Mouse (Mus musculus) T-helper 2 cell (primary cell): ENCODE measurements around the gene Fgfbp3.

Experiments used
- in situ Hi-C: fragments of 300-600 bp; cut with MboI, MseI; formaldehyde crosslinking; loops from one replicate; pipeline ENCODE4 v1.15.1; 2025; ENCODE audit warnings: high pct_unique_total_duplicates

The Fgfbp3 gene

GRCm38 (mm10) chr19:36919466-36919865, at the start of gene Fgfbp3:
Gene Fgfbp3 (minus strand): TSS chr19:36919615.
- in situ Hi-C loops = no loop called here

DNA sequence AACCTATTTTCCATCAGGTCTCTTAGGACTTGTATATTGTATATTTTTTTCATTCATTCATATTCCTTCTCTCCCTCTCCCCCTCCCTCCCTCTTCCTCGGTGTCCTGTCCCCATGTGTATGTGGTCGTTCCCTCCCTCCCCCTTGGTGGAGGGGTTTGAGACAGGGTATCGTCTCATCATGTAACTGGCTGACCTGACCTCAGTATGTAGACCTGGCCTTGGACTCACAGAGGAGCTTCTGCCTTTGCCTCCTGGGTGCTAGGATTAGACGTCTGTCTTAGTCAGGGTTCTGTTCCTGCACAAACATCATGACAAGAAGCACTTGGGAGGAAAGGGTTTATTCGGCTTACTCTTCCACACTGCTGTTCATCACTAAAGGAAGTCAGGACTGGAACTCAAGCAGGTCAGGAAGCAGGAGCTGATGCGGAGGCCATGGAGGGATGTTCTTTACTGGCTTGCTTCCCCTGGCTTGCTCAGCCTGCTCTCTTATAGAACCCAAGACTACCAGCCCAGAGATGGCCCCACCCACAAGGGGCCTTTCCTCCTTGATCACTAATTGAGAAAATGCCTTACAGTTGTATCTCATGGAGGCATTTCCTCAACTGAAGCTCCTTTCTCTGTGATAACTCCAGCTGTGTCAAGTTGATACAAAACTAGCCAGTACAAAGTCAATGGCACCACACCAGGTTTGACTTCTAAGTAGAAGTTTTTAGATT, 43.3 kb upstream of the Fgfbp3 start:
- in situ Hi-C loops = loop anchor here (5.0 kb wide), 2 partner anchors 275 to 370 kb away; no protein-coding TSS in a partner anchor

DNA sequence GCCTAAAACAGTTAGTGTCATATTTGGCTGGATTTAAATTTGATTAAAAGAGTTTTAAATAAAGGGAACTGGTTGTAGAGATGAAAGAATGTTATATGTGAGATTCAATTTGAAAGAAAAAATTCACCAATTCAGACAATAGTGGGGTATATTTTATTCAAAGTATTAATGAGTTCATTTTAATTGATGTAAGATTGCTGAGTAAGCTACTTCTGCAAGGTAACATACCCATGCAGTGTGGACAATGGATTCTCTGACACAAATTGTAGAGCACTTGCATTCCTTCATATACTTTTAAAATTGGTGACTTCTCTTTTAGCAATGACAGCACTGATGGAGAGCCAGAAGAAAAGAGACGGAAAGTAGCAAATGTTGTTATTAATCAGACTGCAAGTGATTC, 41.9 kb upstream of the Fgfbp3 start:
- in situ Hi-C loops = loop anchor here (5.0 kb wide), 2 partner anchors 276 to 371 kb away; no protein-coding TSS in a partner anchor

DNA sequence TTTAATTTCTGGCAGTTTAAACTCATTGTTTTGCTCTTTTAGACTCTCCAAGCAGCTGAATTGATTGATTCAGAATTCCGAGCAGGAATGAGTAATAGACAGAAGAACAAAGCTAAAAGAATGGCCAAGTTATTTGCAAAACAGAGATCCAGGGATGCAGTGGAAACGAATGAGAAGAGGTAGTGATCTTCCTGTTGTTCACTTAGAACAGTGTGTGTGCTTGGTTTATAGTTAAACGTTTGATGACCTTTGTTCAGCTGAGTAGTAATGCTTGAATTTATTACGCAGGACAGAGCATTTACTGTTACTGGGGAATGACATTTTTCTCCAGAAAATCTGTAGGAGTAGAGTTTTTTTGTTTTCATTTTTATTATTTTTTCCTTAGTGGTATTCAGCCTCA, 38.9 kb upstream of the Fgfbp3 start:
- in situ Hi-C loops = no loop called here

DNA sequence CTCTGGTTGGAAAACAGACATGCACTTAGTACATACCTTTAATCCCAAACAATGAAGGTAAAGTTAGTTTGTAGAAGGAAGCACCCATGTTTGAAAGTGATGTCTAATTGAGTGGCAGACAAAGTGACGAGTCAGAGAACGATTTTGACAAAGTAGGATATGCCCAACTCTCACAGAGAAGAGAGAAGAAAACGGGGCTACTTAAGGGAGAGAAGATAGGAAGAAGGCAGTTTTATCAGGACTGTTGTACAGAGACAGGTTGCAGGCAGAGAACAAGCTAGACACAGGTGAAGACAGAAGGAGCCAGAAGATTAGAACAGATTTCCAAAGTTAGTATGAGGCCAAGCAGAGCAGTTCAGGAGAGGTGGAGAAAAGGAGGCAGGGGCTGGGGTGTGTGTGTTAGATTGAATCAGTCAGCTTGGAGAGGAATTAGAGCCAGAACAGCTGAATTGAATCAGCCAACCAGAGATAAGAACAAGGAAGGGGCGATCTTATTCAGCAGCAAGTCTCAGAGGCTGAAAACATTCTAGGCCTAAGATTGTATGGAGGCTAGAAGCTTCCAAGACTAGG, 34.3 kb upstream of the Fgfbp3 start:
- in situ Hi-C loops = no loop called here

GRCm38 (mm10) chr19:36940064-36940463, 20.6 kb upstream of the Fgfbp3 start:
- in situ Hi-C loops = no loop called here

DNA sequence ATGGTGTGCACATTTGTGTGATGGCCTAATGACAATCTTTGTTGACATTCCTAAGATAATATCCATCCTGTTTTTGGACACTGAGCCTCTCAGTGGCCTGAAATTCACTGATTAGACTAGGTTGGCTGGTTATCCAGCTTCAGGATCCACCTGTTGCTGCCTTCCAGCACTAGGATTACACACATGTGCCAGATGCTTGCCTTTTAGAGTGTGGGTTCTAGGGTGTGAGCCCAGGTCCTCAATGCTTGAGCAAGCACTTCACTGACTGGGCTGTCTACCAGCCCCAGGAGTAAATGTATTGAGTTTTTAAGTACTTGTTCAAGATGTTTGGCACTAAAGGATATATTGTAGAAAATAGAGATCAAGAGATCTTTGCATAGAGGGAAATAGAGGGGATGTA, 18.6 kb upstream of the Fgfbp3 start:
- in situ Hi-C loops = no loop called here

- in situ Hi-C loops = no loop called here
These were observed 16.9 kb upstream of the Fgfbp3 start for GRCm38 (mm10) chr19:36936285-36936684.

DNA sequence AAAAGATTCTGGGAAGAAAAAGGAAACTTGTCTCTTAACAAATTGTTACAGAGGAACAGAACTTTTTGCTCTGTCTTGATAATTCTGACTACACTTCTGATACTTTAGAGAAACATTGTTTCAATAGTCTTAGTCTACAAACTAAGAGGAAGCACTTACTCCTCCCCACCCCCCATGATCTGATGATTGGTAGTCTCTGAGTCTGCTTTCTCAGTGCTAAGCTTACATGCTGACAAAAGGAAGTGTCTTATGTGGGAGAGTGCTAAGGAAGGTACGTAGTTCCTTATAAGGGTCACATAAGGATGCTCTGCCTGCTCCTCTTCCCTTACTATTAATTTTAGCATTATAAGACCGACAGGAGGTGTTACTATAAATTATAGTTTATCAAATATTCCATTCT, 13.2 kb upstream of the Fgfbp3 start:
- in situ Hi-C loops = no loop called here

- in situ Hi-C loops = no loop called here
These were observed 12.7 kb upstream of the Fgfbp3 start for GRCm38 (mm10) chr19:36932097-36932496.

DNA sequence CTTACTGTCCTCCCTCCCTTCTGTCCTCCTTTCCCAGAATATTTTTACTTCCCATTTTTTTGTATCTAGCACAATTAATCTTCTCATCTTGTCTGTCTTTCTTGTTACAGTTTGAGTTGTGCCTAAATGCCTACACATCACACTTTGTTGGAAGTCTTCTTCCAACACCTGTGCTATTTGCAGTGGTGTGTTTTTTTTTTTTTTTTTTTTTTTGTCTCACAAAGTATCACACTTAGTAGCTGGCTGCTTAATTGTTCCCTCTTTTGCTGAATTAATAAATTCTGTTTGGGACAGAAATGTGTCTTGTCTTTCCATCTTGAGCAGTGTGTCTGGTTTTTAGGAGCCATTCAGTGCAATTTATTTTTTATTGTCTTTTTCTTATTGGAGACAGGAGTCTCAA, 10.4 kb upstream of the Fgfbp3 start:
- in situ Hi-C loops = loop anchor here (5.0 kb wide), 1 partner anchor 442 kb away; no protein-coding TSS in a partner anchor

DNA sequence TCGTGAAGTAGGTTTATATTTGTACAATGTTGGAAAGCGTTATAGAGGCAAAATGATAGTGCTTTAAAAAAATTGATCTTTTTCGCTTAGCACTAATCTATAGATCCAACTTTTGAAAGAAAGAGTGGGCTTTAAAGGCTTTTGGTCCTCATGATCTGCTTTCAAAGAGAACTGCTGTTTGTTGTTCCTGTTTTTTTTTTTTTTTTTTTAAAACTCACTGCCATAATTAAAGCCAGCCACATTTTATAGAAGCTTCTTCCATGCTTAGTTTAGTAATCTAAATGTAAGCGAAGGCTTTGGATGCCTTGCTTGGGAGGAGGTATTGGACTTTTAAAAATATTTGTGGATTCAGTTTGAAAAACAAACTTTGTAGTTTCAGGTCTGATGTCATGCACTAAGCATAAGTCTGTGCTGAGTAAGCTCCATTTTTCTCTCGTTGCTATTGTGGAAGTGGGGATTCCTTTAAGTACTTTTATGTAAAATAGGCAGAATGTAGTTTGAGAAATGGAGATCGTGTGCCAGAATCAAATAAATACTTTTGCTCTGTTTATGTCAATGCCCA, 8.5 kb upstream of the Fgfbp3 start:
- in situ Hi-C loops = loop anchor here (5.0 kb wide), 1 partner anchor 444 kb away; no protein-coding TSS in a partner anchor

DNA sequence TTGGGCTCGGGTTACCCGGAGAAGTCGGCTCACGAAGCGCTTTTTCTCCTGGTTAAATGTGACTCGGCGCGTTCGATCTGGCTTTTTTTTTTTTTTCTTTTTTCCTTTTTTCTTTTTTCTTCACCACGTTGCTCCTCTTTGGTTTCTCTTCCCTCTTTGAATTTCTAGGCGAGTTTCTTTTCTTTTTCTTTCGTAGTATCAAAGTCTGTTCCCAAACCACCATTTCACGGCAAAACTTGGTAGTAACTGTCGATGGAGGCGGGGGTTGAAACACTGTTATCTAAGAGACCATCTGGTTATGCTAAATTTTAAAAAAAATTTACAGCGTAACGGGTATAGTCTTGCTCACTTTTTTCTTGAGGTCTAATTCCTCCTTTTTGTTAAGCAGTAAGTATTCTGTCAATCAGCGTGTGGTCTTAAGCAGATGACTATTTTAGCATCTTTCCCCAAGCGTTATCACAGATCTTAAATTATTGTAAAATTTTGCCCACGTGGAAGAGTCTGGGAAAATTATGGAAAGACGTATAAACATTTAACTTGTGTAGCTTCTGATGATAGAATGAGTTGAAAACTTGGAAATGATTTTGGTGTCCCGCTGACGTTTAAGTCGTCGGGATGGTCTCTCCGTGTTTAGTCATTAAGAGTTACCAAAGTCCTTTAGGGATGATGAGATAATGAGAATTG, 7.3 kb upstream of the Fgfbp3 start:
- in situ Hi-C loops = loop anchor here (5.0 kb wide), 1 partner anchor 446 kb away; no protein-coding TSS in a partner anchor

DNA sequence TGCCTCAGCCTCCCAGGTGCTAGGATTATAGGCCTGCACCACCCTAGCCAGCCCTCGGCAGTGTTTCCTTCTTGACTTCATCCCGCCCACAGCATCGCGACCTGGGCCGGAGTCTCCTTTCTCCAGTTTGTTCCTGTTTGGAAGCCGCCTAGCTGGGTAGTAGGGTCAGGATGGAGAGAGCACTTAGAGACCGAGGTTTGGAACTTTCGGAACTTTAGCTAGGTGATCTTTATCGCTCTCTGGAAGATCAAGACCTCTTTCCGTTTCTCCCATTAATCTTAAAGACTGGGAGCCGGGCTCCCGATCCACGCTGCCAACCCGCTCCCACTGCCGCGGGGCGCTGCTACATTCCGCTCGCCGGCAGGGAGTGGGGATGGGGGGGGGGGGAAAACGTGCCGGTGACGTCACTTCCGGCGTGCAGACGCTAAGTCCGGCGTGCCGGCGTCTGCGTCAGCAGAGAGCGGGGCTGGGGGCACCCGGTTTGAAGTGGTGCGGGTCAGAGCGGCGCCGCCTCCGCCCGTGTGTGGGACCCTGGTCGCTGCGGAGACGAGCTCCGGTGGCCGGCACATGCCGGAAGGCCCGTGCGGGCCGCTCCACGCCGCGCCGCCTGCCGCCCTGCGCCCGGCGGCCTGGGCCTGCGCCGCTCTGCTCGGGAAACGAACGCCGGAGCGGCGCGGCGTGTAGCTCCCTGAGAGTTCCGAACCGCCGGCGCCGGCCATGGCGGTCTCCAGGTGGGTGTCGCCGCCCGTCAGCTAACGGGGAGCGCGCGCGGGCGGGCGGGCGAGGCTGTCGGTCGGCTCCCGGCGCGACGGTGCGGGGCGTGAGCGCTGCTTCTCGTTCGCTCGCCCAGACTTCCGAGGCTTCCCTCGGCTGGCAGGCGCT, 6.5 kb upstream of the Fgfbp3 start, which contains the start of gene Btaf1:
Gene Btaf1, plus strand, starts transcription at position 409 of the 882 bp plus-strand sequence.
- in situ Hi-C loops = loop anchor here (5.0 kb wide), 1 partner anchor 446 kb away; no protein-coding TSS in a partner anchor

GRCm38 (mm10) chr19:36922936-36923335, 3.5 kb upstream of the Fgfbp3 start:
- in situ Hi-C loops = no loop called here

GRCm38 (mm10) chr19:36922015-36922414, 2.6 kb upstream of the Fgfbp3 start:
- in situ Hi-C loops = no loop called here

GRCm38 (mm10) chr19:36918441-36919301, 744 bp downstream of the Fgfbp3 start:
- in situ Hi-C loops = no loop called here

DNA sequence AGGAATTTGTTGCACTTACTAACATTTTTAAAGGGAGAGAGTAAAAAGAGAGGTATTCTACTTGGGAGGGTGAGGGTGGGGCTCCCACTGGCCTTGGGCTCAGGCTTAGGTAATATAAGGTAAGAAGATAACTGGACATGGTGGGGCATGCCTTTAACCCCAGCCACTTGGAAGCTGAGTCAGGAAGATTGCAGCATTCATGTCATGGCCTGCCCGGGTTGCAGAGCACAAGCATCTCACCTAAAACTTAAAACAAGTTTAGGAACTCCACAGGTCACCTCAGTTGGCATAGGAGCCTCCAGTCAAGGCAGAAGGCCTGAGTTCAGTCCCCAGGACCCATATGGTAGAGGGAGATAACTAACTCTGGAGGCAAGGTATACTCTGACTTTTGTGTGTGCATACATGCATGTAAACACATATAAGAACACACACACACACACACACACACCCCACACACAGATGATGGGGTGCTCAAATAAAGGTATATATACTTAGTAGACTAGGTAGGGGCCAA, 2.5 kb downstream of the Fgfbp3 start:
- in situ Hi-C loops = no loop called here

DNA sequence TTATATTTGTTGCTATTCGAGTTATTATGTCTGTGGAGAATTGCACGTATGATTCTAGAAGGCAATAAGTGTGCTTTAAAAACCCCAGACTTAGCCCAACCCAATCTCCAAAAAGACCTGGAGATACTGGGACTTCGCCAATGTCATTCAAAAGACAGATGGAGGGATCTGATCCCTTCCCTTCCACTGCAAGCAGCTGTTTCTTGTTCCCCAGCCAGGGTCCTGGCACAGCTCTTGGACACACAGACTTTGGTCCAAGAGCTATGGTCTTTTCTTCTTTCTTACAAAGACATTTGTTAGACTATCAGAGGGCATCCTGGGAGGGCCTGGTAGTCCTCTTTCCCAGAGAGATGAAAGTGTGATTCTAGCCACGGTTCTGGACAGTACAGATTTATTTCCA, 3.2 kb downstream of the Fgfbp3 start:
- in situ Hi-C loops = no loop called here

GRCm38 (mm10) chr19:36913064-36913463, 6.4 kb downstream of the Fgfbp3 start:
- in situ Hi-C loops = no loop called here
